Mouse (Mus musculus): ENCODE measurements around the gene Fitm1. TPM values are rescaled to one million over a fixed set of nuclear protein-coding genes. Genes with fewer than 3 reads are reported as not detected.

Fitm1 gene
- total and polyA plus RNA-seq, 2 experiments from 2014 or later: 195 to 277 TPM

DNA sequence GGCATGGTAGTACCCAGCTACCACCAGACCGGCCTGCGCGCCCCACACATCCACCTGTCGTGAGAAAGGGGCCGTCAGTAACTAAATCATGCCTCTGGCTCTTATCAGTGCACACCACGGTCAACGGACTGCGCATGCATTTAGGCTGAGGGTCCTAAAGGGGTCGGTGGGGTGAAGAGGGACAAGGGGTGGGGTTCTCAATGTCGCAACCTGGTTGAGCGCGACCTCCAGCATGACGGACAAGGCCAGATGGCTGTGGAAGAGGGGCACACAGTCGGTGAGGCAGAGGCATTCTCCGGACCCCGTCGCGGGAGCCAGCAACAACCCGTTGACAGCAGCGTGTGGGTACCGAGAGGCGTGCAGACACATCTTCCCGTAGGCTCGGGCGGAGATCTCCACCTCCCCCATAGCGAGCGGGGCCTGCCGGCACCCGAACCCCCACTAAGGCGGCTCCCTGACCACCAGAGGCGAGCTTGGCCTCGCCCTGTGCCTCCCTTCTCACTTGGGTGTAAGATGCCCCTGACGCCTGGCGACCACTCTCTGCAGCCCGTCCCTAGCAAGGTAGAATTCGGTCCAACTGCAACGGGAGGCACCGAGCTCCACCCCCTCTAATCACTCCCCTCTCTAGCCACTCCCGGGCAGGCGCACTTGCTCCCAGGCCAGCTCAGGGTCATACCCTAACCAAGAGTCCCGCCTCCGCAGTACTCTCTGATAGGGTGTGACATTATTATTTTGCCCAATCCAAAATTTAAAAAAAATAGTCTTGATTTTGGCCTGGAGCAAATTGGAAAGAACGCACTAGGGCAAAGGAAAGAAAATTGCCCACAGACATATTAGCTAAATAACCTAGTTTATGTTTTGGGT lies 9.5 kb downstream of the Fitm1 start, which contains the start of gene Emc9:
TSS of gene Emc9 (minus strand) at position 601 of the 864 bp plus-strand sequence.
- H3K9me3 ChIP-seq (replicated peaks; ENCODE audit: control insufficient read depth, low read length): no peaks in the 10 kb centered on the region
- peak; percentile 76 for DNase-seq (ENCODE audit: low spot score)
- H3K27me3 ChIP-seq (ENCODE audit: control insufficient read depth, insufficient read depth, low read length): no peaks in the 10 kb centered on the region
- TF ChIP-seq EP300 (IDR thresholded peaks at IDR 0.05; ENCODE audit: low read depth): no peak
- no peak for TF ChIP-seq CTCF (IDR thresholded peaks at IDR 0.05; ENCODE audit: low read depth)
- peak within 1 kb of the TSS; percentile 67 for H3K9ac ChIP-seq (replicated peaks; ENCODE audit: low read depth, low read length)
- ATAC-seq (ENCODE audit: insufficient read depth, low read depth): peak; percentile 91
- peaks cover 35% of the 10 kb centered on the region for H3K36me3 ChIP-seq (replicated peaks; ENCODE audit: control insufficient read depth, insufficient read depth, low read length)
- H3K4me1 ChIP-seq (ENCODE audit: control insufficient read depth, insufficient read depth): peaks cover 11% of the 10 kb centered on the region; the same call in 1 of the 2 replicates
- peak within 1 kb of the TSS; percentile 77 for H3K4me3 ChIP-seq (ENCODE audit: low read depth, low read length)
- peak within 1 kb of the TSS; percentile 81 for H3K27ac ChIP-seq (ENCODE audit: low read depth)
- peak within 1 kb of the TSS; percentile 96 for H3K4me2 ChIP-seq (ENCODE audit: low read depth, low read length)
- 2% methylated on average over 43 of the region's 43 CpGs for WGBS

GRCm38 (mm10) chr14:55585566-55585960 lies 10.1 kb downstream of the Fitm1 start:
- DNase-seq (ENCODE audit: low spot score) (no peak), ATAC-seq (ENCODE audit: insufficient read depth, low read depth) (no peak)
- H3K4me2 ChIP-seq (ENCODE audit: low read depth, low read length): peak overlapping the region; percentile 96
- H3K4me3 ChIP-seq (ENCODE audit: low read depth, low read length): peak overlapping the region; percentile 77
- peak overlapping the region; percentile 81 for H3K27ac ChIP-seq (ENCODE audit: low read depth)
- no peaks in the 10 kb centered on the region for H3K9me3 ChIP-seq (replicated peaks; ENCODE audit: control insufficient read depth, low read length)
- WGBS: 40% methylated on average over 6 of the region's 6 CpGs
- H3K4me1 ChIP-seq (ENCODE audit: control insufficient read depth, insufficient read depth): peaks cover 11% of the 10 kb centered on the region; the same call in 1 of the 2 replicates
- H3K27me3 ChIP-seq (ENCODE audit: control insufficient read depth, insufficient read depth, low read length): no peaks in the 10 kb centered on the region
- TF ChIP-seq CTCF (IDR thresholded peaks at IDR 0.05; ENCODE audit: low read depth): no peak
- no peak for TF ChIP-seq EP300 (IDR thresholded peaks at IDR 0.05; ENCODE audit: low read depth)
- H3K9ac ChIP-seq (replicated peaks; ENCODE audit: low read depth, low read length): no peak overlapping the region
- H3K36me3 ChIP-seq (replicated peaks; ENCODE audit: control insufficient read depth, insufficient read depth, low read length): peaks cover 29% of the 10 kb centered on the region

GRCm38 (mm10) chr14:55586149-55586548 lies 10.7 kb downstream of the Fitm1 start:
- Histone ChIP-seq H3K27ac (ENCODE audit: low read depth) (no peak overlapping the region), H3K9me3 (replicated peaks; ENCODE audit: control insufficient read depth, low read length) (no peaks in the 10 kb centered on the region), H3K4me3 (ENCODE audit: low read depth, low read length) (no peak overlapping the region), H3K4me2 (ENCODE audit: low read depth, low read length) (no peak overlapping the region), H3K4me1 (ENCODE audit: control insufficient read depth, insufficient read depth) (peaks cover 11% of the 10 kb centered on the region; the same call in 1 of the 2 replicates), H3K27me3 (ENCODE audit: control insufficient read depth, insufficient read depth, low read length) (no peaks in the 10 kb centered on the region), H3K36me3 (replicated peaks; ENCODE audit: control insufficient read depth, insufficient read depth, low read length) (peaks cover 23% of the 10 kb centered on the region), H3K9ac (replicated peaks; ENCODE audit: low read depth, low read length) (no peak overlapping the region)
- DNase-seq (ENCODE audit: low spot score) (no peak), ATAC-seq (ENCODE audit: insufficient read depth, low read depth) (no peak)
- TF ChIP-seq EP300 (IDR thresholded peaks at IDR 0.05; ENCODE audit: low read depth) (no peak), CTCF (IDR thresholded peaks at IDR 0.05; ENCODE audit: low read depth) (no peak)
- WGBS: 87% methylated on average over 2 of the region's 2 CpGs

GRCm38 (mm10) chr14:55589271-55589670 lies 13.9 kb downstream of the Fitm1 start:
- WGBS: 93% methylated on average over 5 of the region's 5 CpGs
- no peak overlapping the region for H3K4me3 ChIP-seq (ENCODE audit: low read depth, low read length)
- H3K27ac ChIP-seq (ENCODE audit: low read depth): no peak overlapping the region
- H3K4me1 ChIP-seq (ENCODE audit: control insufficient read depth, insufficient read depth): peaks cover 23% of the 10 kb centered on the region
- peaks cover 23% of the 10 kb centered on the region for H3K36me3 ChIP-seq (replicated peaks; ENCODE audit: control insufficient read depth, insufficient read depth, low read length)
- DNase-seq (ENCODE audit: low spot score) (no peak), ATAC-seq (ENCODE audit: insufficient read depth, low read depth) (no peak)
- no peaks in the 10 kb centered on the region for H3K27me3 ChIP-seq (ENCODE audit: control insufficient read depth, insufficient read depth, low read length)
- no peak for TF ChIP-seq CTCF (IDR thresholded peaks at IDR 0.05; ENCODE audit: low read depth)
- TF ChIP-seq EP300 (IDR thresholded peaks at IDR 0.05; ENCODE audit: low read depth): no peak
- H3K9ac ChIP-seq (replicated peaks; ENCODE audit: low read depth, low read length): no peak overlapping the region
- no peaks in the 10 kb centered on the region for H3K9me3 ChIP-seq (replicated peaks; ENCODE audit: control insufficient read depth, low read length)
- H3K4me2 ChIP-seq (ENCODE audit: low read depth, low read length): no peak overlapping the region

DNA sequence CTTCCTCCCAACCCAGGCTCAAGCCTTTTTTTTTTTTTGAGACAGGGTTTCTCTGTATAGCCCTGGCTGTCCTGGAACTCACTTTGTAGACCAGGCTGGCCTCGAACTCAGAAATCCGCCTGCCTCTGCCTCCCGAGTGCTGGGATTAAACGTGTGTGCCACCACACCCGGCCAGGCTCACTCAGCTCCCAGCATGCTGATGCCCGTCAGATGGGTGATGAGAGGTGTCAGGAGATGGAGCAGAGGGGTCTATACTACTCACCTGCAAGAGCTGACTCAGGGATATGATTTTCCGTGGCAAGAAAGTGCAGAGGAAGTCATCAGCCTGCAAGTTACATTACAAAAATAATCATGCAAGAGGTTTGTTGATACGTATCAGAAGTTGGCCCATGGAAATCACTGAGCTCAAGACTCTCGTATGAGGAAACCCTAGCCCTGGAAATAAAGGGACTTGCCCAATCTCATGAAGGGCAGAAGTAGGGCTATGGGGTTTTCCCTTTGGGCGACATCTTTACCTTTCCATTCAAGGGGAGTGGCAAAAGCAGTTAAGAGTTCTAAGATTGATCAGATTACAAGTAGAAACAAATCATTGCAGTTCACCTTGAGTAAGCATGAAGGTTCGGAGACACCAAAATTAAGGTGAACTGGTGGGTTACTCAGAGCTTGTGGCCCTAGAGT lies 14.5 kb downstream of the Fitm1 start:
- 81% methylated on average over 11 of the region's 11 CpGs for WGBS

More for the DNA sequence above, 14.5 kb downstream of the Fitm1 start:
- no peak for DNase-seq (ENCODE audit: low spot score)
- ATAC-seq (ENCODE audit: insufficient read depth, low read depth): no peak
- Histone ChIP-seq H3K4me2 (ENCODE audit: low read depth, low read length) (peak overlapping the region; percentile 93), H3K27me3 (ENCODE audit: control insufficient read depth, insufficient read depth, low read length) (no peaks in the 10 kb centered on the region), H3K9me3 (replicated peaks; ENCODE audit: control insufficient read depth, low read length) (no peaks in the 10 kb centered on the region), H3K36me3 (replicated peaks; ENCODE audit: control insufficient read depth, insufficient read depth, low read length) (peaks cover 29% of the 10 kb centered on the region), H3K27ac (ENCODE audit: low read depth) (peak overlapping the region; percentile 96), H3K4me3 (ENCODE audit: low read depth, low read length) (peak overlapping the region; percentile 79), H3K4me1 (ENCODE audit: control insufficient read depth, insufficient read depth) (peaks cover 23% of the 10 kb centered on the region), H3K9ac (replicated peaks; ENCODE audit: low read depth, low read length) (peak overlapping the region; percentile 63)
- no peak for TF ChIP-seq CTCF (IDR thresholded peaks at IDR 0.05; ENCODE audit: low read depth)
- TF ChIP-seq EP300 (IDR thresholded peaks at IDR 0.05; ENCODE audit: low read depth): no peak
